Mouse (Mus musculus) brain, embryonic 14.5 days (tissue): Measurements from ENCODE around the gene D130043K22Rik.

ENCODE experiments used
- CTCF ChIP-seq: fragments of 200-500 bp; IDR thresholded peaks from 2 replicates; pipeline ENCODE4 v1.5.1; 2012; ENCODE audit warnings: inconsistent platforms, mild to moderate bottlenecking, moderate library complexity, borderline replicate concordance; ENCODE audit not compliant: insufficient read depth, insufficient read length; ENCODE audit errors: extremely low read depth
- POLR2A ChIP-seq: fragments of 200-500 bp; IDR thresholded peaks from 2 replicates; pipeline ENCODE4 v1.6.1; 2012; ENCODE audit warnings: mild to moderate bottlenecking, inconsistent platforms, borderline replicate concordance; ENCODE audit not compliant: poor library complexity, insufficient read depth, insufficient read length, severe bottlenecking; ENCODE audit errors: extremely low read depth

DNA sequence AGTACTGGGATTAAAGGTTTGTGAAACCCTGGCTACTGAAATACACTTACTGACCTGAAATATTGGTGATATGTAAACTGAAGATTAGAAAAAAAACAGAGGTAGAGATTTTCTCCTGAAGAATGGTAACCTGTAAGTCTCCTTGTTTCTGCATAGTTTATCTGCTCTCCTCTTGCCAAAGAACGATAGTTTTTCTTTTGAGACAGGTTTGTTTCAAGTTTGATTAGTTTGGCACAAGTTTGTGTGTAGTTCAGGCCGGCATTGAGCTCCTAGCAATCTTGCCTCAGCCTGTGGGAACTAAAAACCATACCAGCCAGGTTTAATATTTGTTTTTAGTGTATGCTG, 12.2 kb upstream of the D130043K22Rik start:
- TF ChIP-seq CTCF (no peak), POLR2A (no peak)
